Mouse (Mus musculus) G1E (cell line): ENCODE measurements at regions not wholly inside any gene's neighbourhood (a gene's known extent, or its start where the extent isn't known, plus 50 kb on each side); places are given as distances from the start of the nearest gene placed in this dataset.

Experiments
- ATAC-seq: 2 replicates; pipeline ENCODE4 v1.8.0; 2016; ENCODE audit warnings: mild to moderate bottlenecking; ENCODE audit not compliant: insufficient number of reproducible peaks, poor library complexity, low FRiP score, severe bottlenecking; ENCODE audit errors: extremely low read depth
- DNase-seq: peaks from one replicate; pipeline ENCODE4 v3.0.0; 2012; ENCODE audit warnings: low spot score
- H3K27me3 ChIP-seq: 2 replicates; pipeline ENCODE4 v1.6.1; 2012; ENCODE audit warnings: mild to moderate bottlenecking, low read length, inconsistent platforms; ENCODE audit not compliant: insufficient read depth
- H3K36me3 ChIP-seq: replicated peaks from 2 replicates; pipeline ENCODE3; 2012; ENCODE audit warnings: mild to moderate bottlenecking, inconsistent platforms
- H3K4me1 ChIP-seq: 2 replicates; pipeline ENCODE4 v1.6.1; 2012; ENCODE audit warnings: low read depth, low read length, inconsistent platforms, mixed read lengths; ENCODE audit not compliant: insufficient read depth
- H3K4me3 ChIP-seq: 2 replicates; pipeline ENCODE4 v1.5.1; 2012; ENCODE audit warnings: low read depth, mild to moderate bottlenecking, inconsistent platforms, low read length, moderate library complexity, mixed read lengths
- H3K9me3 ChIP-seq: replicated peaks from 2 replicates; pipeline ENCODE4 v1.6.1; 2012; ENCODE audit warnings: inconsistent platforms
- CTCF ChIP-seq: IDR thresholded peaks from 2 replicates; pipeline ENCODE4 v1.5.1; 2012; ENCODE audit warnings: low read depth, low read length, inconsistent platforms, mixed read lengths
- GATA1 ChIP-seq: IDR thresholded peaks from 2 replicates; pipeline ENCODE4 v1.6.1; 2012; ENCODE audit warnings: borderline replicate concordance, low read length, inconsistent platforms, mixed read lengths
- GATA2 ChIP-seq: IDR thresholded peaks from 2 replicates; pipeline ENCODE4 v1.6.1; 2012; ENCODE audit warnings: low read depth, low read length, inconsistent platforms, borderline replicate concordance
- POLR2AphosphoS5 ChIP-seq: IDR thresholded peaks from 2 replicates; pipeline ENCODE4 v1.6.1; 2012; ENCODE audit warnings: low read depth, low read length, inconsistent platforms; ENCODE audit not compliant: insufficient replicate concordance
- TAL1 ChIP-seq: conservative IDR thresholded peaks from 2 replicates; pipeline ENCODE4 v1.6.1; 2012; ENCODE audit warnings: low read depth, low read length, inconsistent platforms, mixed read lengths

- no peak for TF ChIP-seq GATA1
- TF ChIP-seq GATA2 = no peak
- TF ChIP-seq CTCF = no peak
- no peak for TF ChIP-seq POLR2AphosphoS5
- no peak for TF ChIP-seq TAL1
- no peak for ATAC-seq
- peaks cover 54% of the 10 kb centered on the region for H3K9me3 ChIP-seq
- H3K36me3 ChIP-seq = no peaks in the 10 kb centered on the region
- H3K4me3 ChIP-seq = no peak overlapping the region
- no peaks in the 10 kb centered on the region for H3K4me1 ChIP-seq
- no peaks in the 10 kb centered on the region for H3K27me3 ChIP-seq
- no peak for DNase-seq
Measured at GRCm38 (mm10) chr14:25011926-25012325, 447.1 kb upstream of the Zmiz1 start.

- no peak for ATAC-seq
- TF ChIP-seq TAL1 (no peak), CTCF (no peak), GATA2 (no peak), GATA1 (no peak), POLR2AphosphoS5 (no peak)
- Histone ChIP-seq H3K4me3 (no peak overlapping the region), H3K4me1 (no peaks in the 10 kb centered on the region), H3K9me3 (peaks cover 74% of the 10 kb centered on the region), H3K36me3 (no peaks in the 10 kb centered on the region), H3K27me3 (no peaks in the 10 kb centered on the region)
- DNase-seq = no peak
Measured at GRCm38 (mm10) chr14:25015288-25016238, 443.4 kb upstream of the Zmiz1 start.

- no peaks in the 10 kb centered on the region for H3K27me3 ChIP-seq
- H3K4me3 ChIP-seq = no peak overlapping the region
- H3K36me3 ChIP-seq = no peaks in the 10 kb centered on the region
- TF ChIP-seq POLR2AphosphoS5 (no peak), CTCF (no peak), TAL1 (no peak), GATA1 (no peak), GATA2 (no peak)
- H3K4me1 ChIP-seq = no peaks in the 10 kb centered on the region
- H3K9me3 ChIP-seq = peaks cover 80% of the 10 kb centered on the region
- no peak for ATAC-seq
- no peak for DNase-seq
Measured at GRCm38 (mm10) chr14:25017860-25018259, 441.1 kb upstream of the Zmiz1 start.

DNA sequence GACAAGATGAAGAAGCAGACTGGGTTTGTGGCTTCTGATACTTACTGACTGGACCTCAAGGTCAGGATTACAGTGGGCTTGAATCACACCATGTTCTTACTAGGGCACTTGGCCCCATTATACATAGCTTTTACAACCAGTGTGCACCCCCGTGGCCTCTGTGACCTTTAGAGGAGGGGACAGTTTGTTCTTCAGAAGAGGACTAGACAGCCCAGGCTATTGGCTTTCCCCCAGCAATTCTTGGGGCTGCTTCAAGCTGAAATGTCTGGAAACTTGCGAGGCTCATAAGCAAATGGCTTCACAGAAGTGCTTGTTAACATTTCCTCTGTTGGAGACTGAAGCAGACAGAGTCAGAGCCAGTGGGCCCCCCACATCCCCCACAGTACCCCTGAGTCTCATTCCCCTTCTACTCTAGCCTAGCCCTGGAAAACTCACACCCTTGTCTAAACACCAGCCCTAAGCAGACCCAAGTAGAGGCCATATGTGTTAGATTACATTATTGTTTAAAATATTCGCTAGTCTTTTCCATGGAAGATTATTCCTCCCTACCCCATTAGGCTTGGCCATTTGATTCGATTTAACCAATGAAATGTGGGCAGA lies 439.6 kb upstream of the Zmiz1 start:
- Histone ChIP-seq H3K27me3 (no peaks in the 10 kb centered on the region), H3K4me1 (no peaks in the 10 kb centered on the region), H3K9me3 (peaks cover 78% of the 10 kb centered on the region), H3K36me3 (no peaks in the 10 kb centered on the region), H3K4me3 (no peak overlapping the region)
- ATAC-seq = no peak
- no peak for TF ChIP-seq POLR2AphosphoS5
- TF ChIP-seq TAL1 = no peak
- TF ChIP-seq GATA2 = no peak
- no peak for TF ChIP-seq GATA1
- no peak for TF ChIP-seq CTCF
- no peak for DNase-seq

DNA sequence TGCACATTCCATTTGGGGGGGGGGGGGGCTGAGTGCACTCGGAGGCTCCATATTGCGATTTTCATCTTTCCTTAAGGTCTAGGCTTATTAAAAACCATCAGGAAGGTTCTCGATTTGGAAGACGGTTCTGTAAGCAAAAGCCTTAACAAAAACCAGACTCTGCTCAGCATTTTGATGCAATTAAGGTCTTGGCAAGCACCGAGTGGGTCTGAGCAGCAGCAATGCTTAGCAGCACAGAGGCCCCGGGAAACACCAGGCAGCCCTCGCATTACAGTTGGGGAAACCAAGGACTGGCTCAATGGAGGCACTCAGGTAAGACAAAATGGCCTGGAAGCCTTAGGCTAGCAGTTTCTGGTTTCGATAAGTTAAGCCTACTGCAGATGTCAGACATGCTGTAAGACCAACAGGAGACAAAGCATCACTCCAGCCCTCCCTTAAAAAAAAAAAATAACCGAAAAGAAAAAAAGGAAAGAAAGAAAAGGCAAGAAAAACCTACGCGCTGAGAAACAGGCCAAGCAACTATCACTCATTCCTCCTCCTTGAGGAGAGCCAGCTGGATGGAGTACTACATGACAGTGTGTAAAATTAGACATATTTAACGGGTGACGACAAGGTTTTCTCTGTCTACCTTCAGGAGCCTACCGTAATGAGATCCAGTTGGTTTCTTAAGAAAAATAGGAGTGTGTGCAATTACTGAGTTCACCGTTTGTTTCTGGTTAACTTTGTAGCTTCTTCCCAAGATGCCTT lies 436.3 kb upstream of the Zmiz1 start:
- H3K4me1 ChIP-seq = no peaks in the 10 kb centered on the region
- no peak for DNase-seq
- H3K27me3 ChIP-seq = no peaks in the 10 kb centered on the region
- ATAC-seq = no peak
- peaks cover 85% of the 10 kb centered on the region for H3K9me3 ChIP-seq
- no peak overlapping the region for H3K4me3 ChIP-seq
- TF ChIP-seq CTCF (no peak), GATA2 (no peak), POLR2AphosphoS5 (no peak), TAL1 (no peak), GATA1 (no peak)
- no peaks in the 10 kb centered on the region for H3K36me3 ChIP-seq

DNA sequence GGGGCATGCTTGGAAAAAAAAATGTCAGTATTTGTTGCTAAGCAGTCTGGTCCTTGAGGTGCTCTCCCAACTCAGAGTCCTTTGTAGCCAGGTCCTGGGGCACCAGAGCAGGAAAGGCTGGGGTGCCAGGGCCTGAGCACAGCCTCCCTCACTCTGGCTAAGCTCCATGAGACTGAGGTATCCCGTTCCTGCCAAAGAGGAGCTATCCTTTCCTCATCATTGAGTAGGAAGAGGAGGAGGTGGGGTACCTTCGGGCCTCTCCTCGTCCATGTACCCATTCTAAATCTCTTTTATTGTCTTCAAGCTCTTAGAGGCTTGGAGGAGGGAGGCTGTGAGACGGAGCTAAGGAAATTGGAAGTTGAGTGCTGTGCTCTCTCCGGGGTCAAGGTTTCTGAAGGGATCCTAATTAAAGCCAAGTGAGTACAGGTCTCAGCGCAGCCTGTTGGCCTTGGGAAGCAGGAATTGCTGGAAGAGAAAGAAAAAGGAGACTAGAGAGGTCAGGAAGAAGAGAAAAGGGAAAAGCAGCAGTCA lies 435.6 kb upstream of the Zmiz1 start:
- H3K4me1 ChIP-seq = no peaks in the 10 kb centered on the region
- ATAC-seq (no peak), DNase-seq (no peak)
- H3K36me3 ChIP-seq = no peaks in the 10 kb centered on the region
- H3K27me3 ChIP-seq = no peaks in the 10 kb centered on the region
- H3K9me3 ChIP-seq = peaks cover 82% of the 10 kb centered on the region
- no peak for TF ChIP-seq POLR2AphosphoS5
- no peak for TF ChIP-seq GATA1
- no peak for TF ChIP-seq GATA2
- no peak for TF ChIP-seq TAL1
- no peak for TF ChIP-seq CTCF
- H3K4me3 ChIP-seq = no peak overlapping the region
